Mouse (Mus musculus): Measurements from ENCODE around the gene Ppp2r3d. TPM values are rescaled to one million over a fixed set of nuclear protein-coding genes. Genes with fewer than 3 reads are reported as not detected.

Gene Ppp2r3d
- 249 TPM for total RNA-seq (2023)

DNA sequence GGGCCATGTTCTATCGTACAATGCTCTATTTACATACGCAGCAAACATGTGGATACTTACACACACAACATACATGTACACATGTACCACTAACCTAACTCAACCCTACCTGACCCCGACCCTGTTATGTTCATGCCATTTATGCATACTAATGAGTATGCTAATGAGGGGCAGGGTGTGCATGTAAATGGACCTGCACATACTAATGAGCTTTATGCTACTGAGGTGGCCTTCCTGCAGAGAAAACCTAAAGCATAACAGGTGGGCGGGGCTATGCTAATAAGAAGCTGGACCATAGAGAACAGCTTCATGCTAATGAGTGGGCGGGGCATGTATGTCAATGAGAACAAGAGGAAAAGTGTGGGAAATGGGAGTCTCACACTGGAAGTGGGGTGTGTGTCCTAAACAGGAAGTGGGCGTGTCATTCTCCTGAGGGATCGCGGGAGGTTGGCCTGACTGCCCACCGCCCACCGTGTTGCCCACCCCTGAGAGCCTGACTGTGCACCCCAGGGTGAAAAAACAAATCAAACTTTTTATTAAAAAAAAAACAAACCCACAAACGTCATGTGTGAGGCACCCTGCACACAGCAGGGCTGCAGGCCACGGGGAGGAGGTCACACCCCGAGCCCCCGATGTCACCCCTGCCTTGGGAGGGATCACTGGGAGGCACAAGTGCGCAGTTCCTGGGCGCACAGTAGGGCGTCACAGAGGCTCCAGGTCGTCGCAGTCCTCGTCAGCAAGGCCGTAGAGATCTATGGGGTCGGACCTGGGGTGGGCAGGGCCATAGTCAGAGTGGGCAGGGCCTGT lies at the start of gene Ppp2r3d:
Ppp2r3d (minus strand) TSS at position 803 of the 807 bp plus-strand sequence.

DNA sequence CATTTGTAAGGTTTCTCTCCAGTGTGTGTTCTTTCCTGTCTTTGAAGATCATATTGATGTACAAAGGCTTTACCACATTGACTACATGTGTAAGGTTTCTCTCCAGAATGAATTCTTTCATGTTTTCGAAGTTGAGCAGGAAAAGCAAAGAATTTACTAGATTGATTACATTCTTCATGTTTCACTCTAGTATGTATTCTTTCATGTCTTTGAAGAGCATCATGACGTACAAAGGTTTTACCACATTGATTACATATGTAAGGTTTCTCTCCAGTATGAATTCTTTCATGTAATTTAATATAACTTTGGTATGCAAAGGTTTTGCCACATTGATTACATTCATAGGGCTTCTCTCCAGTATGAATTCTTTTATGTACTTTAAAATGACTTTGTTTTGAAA lies 17.0 kb upstream of the Ppp2r3d start, which contains the start of gene Gm21836:
Gm21836 (minus strand) TSS at position 101 of the 400 bp plus-strand sequence.

Other genes with a start within 250 kb of the Ppp2r3d start
- 11.9 TPM for gene 2010315B03Rik, start 164.2 kb downstream of the Ppp2r3d start, total RNA-seq (2023)
- gene Gm21836, start 16.9 kb upstream of the Ppp2r3d start, total RNA-seq (2023): not detected

All from CD4-positive naive resting alpha-beta T cell, adult 57 days (primary cell).